Mouse (Mus musculus) heart, postnatal 4 days (tissue): ENCODE data around the gene Pex14. TPM values are rescaled to one million over a fixed set of nuclear protein-coding genes. Genes with fewer than 3 reads are reported as not detected.
A peak's percentile ranks its signal among the peaks of the same experiment; 100 is the strongest.

Source experiments
- DNase-seq: peaks from one replicate; pipeline ENCODE4 v3.0.0; 2021
- total RNA-seq, 2 experiments: library from RNA; stranded (reverse); gene quantifications; 2 replicates each; pipeline ENCODE4 v1.2.3; 2021

Gene Pex14
- total RNA-seq, 2 experiments from 2014 or later, result 26.5 to 30.2 TPM

- DNase-seq, result no peak
Observed at GRCm38 (mm10) chr4:148947833-148948388, 151.8 kb downstream of the Pex14 start.

GRCm38 (mm10) chr4:148946071-148946470 is 153.6 kb downstream of the Pex14 start:
- DNase-seq, result peak; percentile 38

GRCm38 (mm10) chr4:148945476-148945881 is 154.2 kb downstream of the Pex14 start:
- peak; percentile 67 for DNase-seq

GRCm38 (mm10) chr4:148943099-148943498 is 156.6 kb downstream of the Pex14 start:
- DNase-seq, result no peak

- DNase-seq, result no peak
Observed at GRCm38 (mm10) chr4:148941321-148941720, 158.4 kb downstream of the Pex14 start.

- DNase-seq, result peak; percentile 78
Observed at GRCm38 (mm10) chr4:148940674-148941211, 158.9 kb downstream of the Pex14 start.

- DNase-seq, result no peak
Observed at GRCm38 (mm10) chr4:148938546-148938945, 161.1 kb downstream of the Pex14 start.

- no peak for DNase-seq
Observed at GRCm38 (mm10) chr4:148936727-148937126, 162.9 kb downstream of the Pex14 start.

GRCm38 (mm10) chr4:148936111-148936510 is 163.6 kb downstream of the Pex14 start:
- DNase-seq, result no peak

GRCm38 (mm10) chr4:148935211-148935610 is 164.5 kb downstream of the Pex14 start:
- peak; percentile 75 for DNase-seq

GRCm38 (mm10) chr4:148933109-148933508 is 166.6 kb downstream of the Pex14 start:
- no peak for DNase-seq

- no peak for DNase-seq
Observed at GRCm38 (mm10) chr4:148930721-148931229, 168.9 kb downstream of the Pex14 start.

- DNase-seq, result no peak
Observed at GRCm38 (mm10) chr4:148928876-148929275, 170.8 kb downstream of the Pex14 start.

- DNase-seq, result peak; percentile 50
Observed at GRCm38 (mm10) chr4:148928316-148928715, 171.4 kb downstream of the Pex14 start.

- DNase-seq, result no peak
Observed at GRCm38 (mm10) chr4:148926459-148926858, 173.2 kb downstream of the Pex14 start.

- DNase-seq, result no peak
Observed at GRCm38 (mm10) chr4:148925589-148926359, 173.9 kb downstream of the Pex14 start.

- no peak for DNase-seq
Observed at GRCm38 (mm10) chr4:148923976-148924375, 175.7 kb downstream of the Pex14 start.

GRCm38 (mm10) chr4:148923414-148923813 is 176.3 kb downstream of the Pex14 start:
- no peak for DNase-seq

GRCm38 (mm10) chr4:148922221-148922700 is 177.4 kb downstream of the Pex14 start:
- no peak for DNase-seq

GRCm38 (mm10) chr4:148920610-148921009 is 179.1 kb downstream of the Pex14 start:
- DNase-seq, result no peak

- no peak for DNase-seq
Observed at GRCm38 (mm10) chr4:148918707-148919447, 180.8 kb downstream of the Pex14 start.

- DNase-seq, result no peak
Observed at GRCm38 (mm10) chr4:148915849-148916248, 183.8 kb downstream of the Pex14 start.
